Mouse (Mus musculus): ENCODE data around the gene Wnt9b.

- TF ChIP-seq CTCF (IDR thresholded peaks at IDR 0.05; ENCODE audit: low read depth, low read length) (no peak), GATA1 (IDR thresholded peaks at IDR 0.05; ENCODE audit: borderline replicate concordance, low read length) (no peak)
Measured at GRCm38 (mm10) chr11:103765556-103766011, 16.0 kb upstream of the Wnt9b start.
